ENCODE assay signal across 8 mouse cellular contexts in genomic region chr16:17583064-17583463, GRCm38 (mm10). TPM values are rescaled to one million over a fixed set of nuclear protein-coding genes. Genes with fewer than 3 reads are reported as not detected.
DNase-seq lines count a peak whose midpoint lies in the region; ATAC-seq and TF ChIP-seq lines count a peak whose summit lies in the region.

TSS of gene Slc7a4 (minus strand) at chr16:17583214.

- no peak for TF ChIP-seq EP300 in MEL (IDR thresholded peaks at IDR 0.05; ENCODE audit: low read depth in 1 of 2, low read length in 2 of 2)

- WGBS in forebrain, embryonic 10.5 days = 12% methylated on average over 8 of the region's 8 CpGs
- 13% methylated on average over 8 of the region's 8 CpGs for WGBS in midbrain, embryonic 16.5 days

- DNase-seq in kidney, adult 18-20 months = peak; percentile 14
- no peak for DNase-seq in kidney, adult 8-10 months
- DNase-seq in MEL (ENCODE audit: low read depth, low spot score) = peak; percentile 68
- DNase-seq in forebrain, embryonic 10.5 days (ENCODE audit: extremely low spot score, low spot score) = peak; percentile 45
- DNase-seq in layer of hippocampus, postnatal 25 days (ENCODE audit: extremely low spot score in 1 of 2, low spot score in 1 of 2) = no peak
- no peak for DNase-seq in ovary, postnatal 10 days (ENCODE audit: low spot score)
- no peak for DNase-seq in spleen, postnatal 36 days (ENCODE audit: low spot score in 2 of 2)

- no peak for TF ChIP-seq POLR2A in MEL (IDR thresholded peaks at IDR 0.05; ENCODE audit: control insufficient read depth in 1 of 2, insufficient read depth in 1 of 2, low read depth in 1 of 2, low read length in 2 of 2, poor library complexity in 1 of 2)

- no peak within 1 kb of the TSS for H3K4me2 ChIP-seq in midbrain, embryonic 16.5 days (ENCODE audit: low read length)

- no peak within 1 kb of the TSS for H3K27ac ChIP-seq in MEL (ENCODE audit: control insufficient read depth, low read depth, low read length)
- H3K27ac ChIP-seq in forebrain, embryonic 10.5 days = no peak within 1 kb of the TSS
- no peak within 1 kb of the TSS for H3K27ac ChIP-seq in midbrain, embryonic 16.5 days (ENCODE audit: low read length)

- ATAC-seq in midbrain, embryonic 16.5 days = no peak

- no peaks in the 10 kb centered on the region for H3K9me3 ChIP-seq in MEL (replicated peaks; ENCODE audit: insufficient read depth, low read length)
- no peaks in the 10 kb centered on the region for H3K9me3 ChIP-seq in forebrain, embryonic 10.5 days
- H3K9me3 ChIP-seq in midbrain, embryonic 16.5 days (replicated peaks; ENCODE audit: control insufficient read depth, low read length, poor library complexity, severe bottlenecking) = no peaks in the 10 kb centered on the region

- H3K27me3 ChIP-seq in MEL (ENCODE audit: control insufficient read depth in 1 of 2, insufficient read depth in 2 of 2, low read length in 2 of 2) = peaks cover 2% of the 10 kb centered on the region in 2 experiments; a peak in 3 of 4 replicates
- H3K27me3 ChIP-seq in forebrain, embryonic 10.5 days (ENCODE audit: poor library complexity, severe bottlenecking) = peaks cover 8% of the 10 kb centered on the region
- no peaks in the 10 kb centered on the region for H3K27me3 ChIP-seq in midbrain, embryonic 16.5 days (ENCODE audit: control insufficient read depth, insufficient read depth, low read depth, low read length)

- no peaks in the 10 kb centered on the region for H3K79me2 ChIP-seq in MEL (ENCODE audit: control insufficient read depth, insufficient read depth, low read length, poor library complexity)

- no peaks in the 10 kb centered on the region for H3K4me1 ChIP-seq in MEL (ENCODE audit: control insufficient read depth in 1 of 2, insufficient read depth in 2 of 2, low read length in 2 of 2)
- H3K4me1 ChIP-seq in forebrain, embryonic 10.5 days = no peaks in the 10 kb centered on the region
- H3K4me1 ChIP-seq in midbrain, embryonic 16.5 days (ENCODE audit: control insufficient read depth, insufficient read depth, low read length) = no peaks in the 10 kb centered on the region

- no peaks in the 10 kb centered on the region for H3K36me3 ChIP-seq in MEL (ENCODE audit: control insufficient read depth in 1 of 2, insufficient read depth in 2 of 2, low read length in 2 of 2)
- no peaks in the 10 kb centered on the region for H3K36me3 ChIP-seq in forebrain, embryonic 10.5 days (replicated peaks)
- H3K36me3 ChIP-seq in midbrain, embryonic 16.5 days (ENCODE audit: control insufficient read depth, insufficient read depth, low read length) = no peaks in the 10 kb centered on the region

- peak; percentile 69 for TF ChIP-seq RAD21 in MEL (IDR thresholded peaks at IDR 0.05; ENCODE audit: low read depth, low read length)

- H3K4me3 ChIP-seq in MEL (ENCODE audit: control insufficient read depth in 1 of 2, insufficient read depth in 1 of 2, low read depth in 2 of 2, low read length in 2 of 2) = no peak within 1 kb of the TSS
- H3K4me3 ChIP-seq in forebrain, embryonic 10.5 days = no peak within 1 kb of the TSS
- H3K4me3 ChIP-seq in midbrain, embryonic 16.5 days (ENCODE audit: low read depth, low read length) = no peak within 1 kb of the TSS

- TF ChIP-seq CTCF in MEL (IDR thresholded peaks at IDR 0.05 in 2 of 3, conservative IDR thresholded peaks at IDR 0.05 in 1 of 3; ENCODE audit: control insufficient read depth in 1 of 3, insufficient read depth in 1 of 3, low read depth in 2 of 3, low read length in 3 of 3, poor library complexity in 1 of 3, severe bottlenecking in 1 of 3) = peak; percentile 73 to 94 (median 77)

- no peak within 1 kb of the TSS for H3K9ac ChIP-seq in MEL (ENCODE audit: control insufficient read depth, low read depth, low read length, poor library complexity, severe bottlenecking)
- H3K9ac ChIP-seq in midbrain, embryonic 16.5 days (ENCODE audit: low read depth, low read length) = no peak within 1 kb of the TSS

TF ChIP-seq in MEL, 35 proteins besides CTCF, POLR2A, EP300 and RAD21:
- TF ChIP-seq UBTF (IDR thresholded peaks at IDR 0.05; ENCODE audit: borderline replicate concordance, insufficient read depth, low read depth, low read length) (no peak), GABPA (IDR thresholded peaks at IDR 0.05; ENCODE audit: low read depth, low read length) (no peak), ELF1 (IDR thresholded peaks at IDR 0.05; ENCODE audit: low read depth, low read length) (no peak), MEF2A (IDR thresholded peaks at IDR 0.05; ENCODE audit: extremely low read depth, insufficient replicate concordance, low read depth, low read length, poor library complexity, severe bottlenecking) (no peak), ZMIZ1 (IDR thresholded peaks at IDR 0.05; ENCODE audit: low read depth, low read length) (no peak), ZC3H11A (IDR thresholded peaks at IDR 0.05; ENCODE audit: low read depth, low read length) (peak; percentile 43; the same call in 1 of the 2 replicates), NELFE (IDR thresholded peaks at IDR 0.05; ENCODE audit: low read depth, low read length) (no peak), MXI1 (IDR thresholded peaks at IDR 0.05; ENCODE audit: low read depth, low read length) (no peak), KAT2A (conservative IDR thresholded peaks at IDR 0.05; ENCODE audit: low read depth, low read length) (no peak), MAFK (IDR thresholded peaks at IDR 0.05; ENCODE audit: borderline replicate concordance, low read depth, low read length) (no peak), MAX (IDR thresholded peaks at IDR 0.05; ENCODE audit: low read length) (0 out of 2 replicates have a peak, but pooled peaks have one; percentile 25), JUND (IDR thresholded peaks at IDR 0.05; ENCODE audit: low read depth, low read length) (no peak), BHLHE40 (IDR thresholded peaks at IDR 0.05; ENCODE audit: borderline replicate concordance, low read depth, low read length) (no peak), GATA1 (IDR thresholded peaks at IDR 0.05; ENCODE audit: low read depth, low read length) (no peak), MYB (IDR thresholded peaks at IDR 0.05; ENCODE audit: low read depth, low read length) (no peak), TCF12 (IDR thresholded peaks at IDR 0.05; ENCODE audit: low read depth, low read length) (no peak), POLR2AphosphoS2 (IDR thresholded peaks at IDR 0.05; ENCODE audit: low read length) (no peak), CHD1 (IDR thresholded peaks at IDR 0.05; ENCODE audit: low read depth, low read length) (no peak), ETS1 (IDR thresholded peaks at IDR 0.05; ENCODE audit: low read depth, low read length) (no peak), USF1 (IDR thresholded peaks at IDR 0.05; ENCODE audit: low read depth, low read length) (peak; percentile 67), USF2 (IDR thresholded peaks at IDR 0.05; ENCODE audit: borderline replicate concordance in 1 of 2, insufficient read depth in 1 of 2, low read depth in 1 of 2, low read length in 2 of 2) (no peak), MAZ (IDR thresholded peaks at IDR 0.05; ENCODE audit: low read depth, low read length) (no peak), TAL1 (IDR thresholded peaks at IDR 0.05; ENCODE audit: low read length) (no peak), E2F4 (IDR thresholded peaks at IDR 0.05; ENCODE audit: borderline replicate concordance, low read depth, low read length) (no peak), ZNF384 (IDR thresholded peaks at IDR 0.05; ENCODE audit: low read depth, low read length) (no peak), SIN3A (IDR thresholded peaks at IDR 0.05; ENCODE audit: low read length) (no peak), CHD2 (IDR thresholded peaks at IDR 0.05; ENCODE audit: low read length) (no peak), MYC (IDR thresholded peaks at IDR 0.05; ENCODE audit: low read depth, low read length) (peak; percentile 40; the same call in 1 of the 2 replicates), SMC3 (IDR thresholded peaks at IDR 0.05; ENCODE audit: low read depth, low read length) (peak; percentile 66), HCFC1 (IDR thresholded peaks at IDR 0.05; ENCODE audit: low read depth, low read length) (no peak), TBP (IDR thresholded peaks at IDR 0.05; ENCODE audit: low read depth, low read length) (no peak), RCOR1 (IDR thresholded peaks at IDR 0.05; ENCODE audit: low read depth, low read length) (no peak), NRF1 (IDR thresholded peaks at IDR 0.05; ENCODE audit: insufficient read depth, low read depth, low read length, poor library complexity, severe bottlenecking) (no peak), POLR2AphosphoS5 (IDR thresholded peaks at IDR 0.05; ENCODE audit: borderline replicate concordance, low read depth, low read length) (no peak), ZKSCAN1 (IDR thresholded peaks at IDR 0.05; ENCODE audit: low read depth, low read length) (no peak)
TF ChIP-seq in MEL: peak in this region for 5.

RNA-seq across cellular contexts. Expression of gene Slc7a4, which starts in this region (rescaled TPM):
- total RNA-seq in MEL (2012; rRNA removed) = 15.4 and 23.1 TPM in 2 replicates
- 10 to 100 TPM in 1 of 2 experiments, not detected in 1; 23.6 TPM for polyA plus RNA-seq in MEL (2012; ENCODE audit: insufficient read depth in 1 of 2, insufficient read length in 2 of 2, low read depth in 1 of 2, low replicate concordance in 2 of 2, missing spikeins in 1 of 2)
- 2.2 and 2.7 TPM in 2 replicates for polyA plus RNA-seq in forebrain, embryonic 10.5 days (2016; fragmentation: Nextera tagmentation; extraction: Ambion mirVana)
- total RNA-seq in layer of hippocampus, postnatal 25 days (2021) = 100 to 1,000 TPM in 1 of 2 experiments, 10 to 100 TPM in 1; 88.1 to 103 TPM
- 43.7 and 49.5 TPM in 2 replicates for polyA plus RNA-seq in midbrain, embryonic 16.5 days (2015; fragmentation: Nextera tagmentation; extraction: Ambion mirVana)

Comparison
In these comparisons a context has a peak if more than half of its experiments do, and no peak if none do; other contexts are left out.
1. DNase-seq: peak in kidney, adult 18-20 months (single experiment), MEL (single experiment) and forebrain, embryonic 10.5 days (single experiment); none in kidney, adult 8-10 months (0 of 2), layer of hippocampus, postnatal 25 days (0 of 2), ovary, postnatal 10 days (single experiment) and spleen, postnatal 36 days (0 of 2).